Mouse (Mus musculus): Measurements from ENCODE around the gene Rps27l. TPM values are rescaled to one million over a fixed set of nuclear protein-coding genes. Genes with fewer than 3 reads are reported as not detected.
"Not testable (repeated sequence)": the region's sequence is repeated elsewhere in the genome, so short reads cannot be mapped to it uniquely, and the experiment has no call there.

Rps27l gene
- total RNA-seq (2021), result 291 and 304 TPM in 2 replicates
- long read RNA-seq, experiment 1, transcript Rps27l-201 (4 exons, 499 nt), result major isoform, 205 of 211 reads
- long read RNA-seq, experiment 1, partial matches to known transcripts, result 3 of 211 reads
- long read RNA-seq, experiment 1, other reads (novel, unspliced or antisense), result 1 of 211 reads
- long read RNA-seq, experiment 2, transcript Rps27l-201 (4 exons, 499 nt), result major isoform, 270 of 280 reads
- long read RNA-seq, experiment 2, partial matches to known transcripts, result 7 of 280 reads
- long read RNA-seq, experiment 2, other reads (novel, unspliced or antisense), result 1 of 280 reads

DNA sequence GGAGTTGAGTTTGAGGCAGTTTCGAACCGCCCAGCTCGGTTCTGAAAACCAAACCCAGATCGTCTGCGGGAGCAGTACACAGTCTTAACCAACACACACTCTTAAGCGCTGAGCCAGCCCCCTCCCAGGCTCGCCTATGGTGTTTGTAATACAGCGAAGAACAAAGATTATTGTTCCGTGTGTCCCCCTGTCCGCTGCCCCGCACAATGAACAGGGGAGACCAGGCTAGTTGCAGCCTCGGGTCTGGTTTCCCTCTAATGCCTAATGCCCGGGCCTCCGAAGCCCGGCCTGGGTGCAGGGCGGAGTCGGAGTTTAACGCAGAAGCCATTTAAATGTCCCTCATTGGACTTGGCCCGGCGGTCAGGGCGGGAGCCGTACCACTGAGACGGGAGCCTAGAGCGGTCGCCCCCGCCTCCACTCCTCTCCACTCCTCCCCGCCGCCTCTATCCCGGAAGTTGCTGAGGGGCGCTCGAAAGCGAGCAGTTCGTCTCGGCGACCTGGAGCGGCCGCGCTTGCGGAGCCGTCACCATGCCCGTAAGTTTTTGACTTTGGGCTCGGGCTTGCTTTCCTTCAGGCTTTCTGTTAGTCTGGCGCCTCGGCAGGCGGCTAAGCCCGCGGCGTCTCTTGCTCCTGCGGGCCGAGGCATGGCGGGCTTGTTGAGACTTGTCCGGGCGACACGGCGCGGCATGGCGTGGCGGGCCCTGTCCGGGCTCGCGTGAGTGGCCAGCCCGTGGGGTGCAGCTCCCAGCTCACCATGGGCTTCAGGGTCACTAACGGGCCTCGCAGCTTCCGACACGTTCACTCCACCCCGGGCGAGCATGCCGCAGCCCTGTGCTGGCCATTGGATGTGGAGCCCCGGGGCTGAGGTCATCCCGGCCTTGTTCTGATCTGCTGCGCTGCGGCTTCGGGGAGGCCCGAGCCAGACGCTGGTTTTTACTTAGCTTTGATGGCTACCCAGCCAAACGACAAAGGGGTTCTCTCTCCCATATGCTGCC is at the start of gene Rps27l:
TSS of gene Rps27l (plus strand) at position 440 of the 995 bp plus-strand sequence.
- peak; percentile 96 for DNase-seq

DNA sequence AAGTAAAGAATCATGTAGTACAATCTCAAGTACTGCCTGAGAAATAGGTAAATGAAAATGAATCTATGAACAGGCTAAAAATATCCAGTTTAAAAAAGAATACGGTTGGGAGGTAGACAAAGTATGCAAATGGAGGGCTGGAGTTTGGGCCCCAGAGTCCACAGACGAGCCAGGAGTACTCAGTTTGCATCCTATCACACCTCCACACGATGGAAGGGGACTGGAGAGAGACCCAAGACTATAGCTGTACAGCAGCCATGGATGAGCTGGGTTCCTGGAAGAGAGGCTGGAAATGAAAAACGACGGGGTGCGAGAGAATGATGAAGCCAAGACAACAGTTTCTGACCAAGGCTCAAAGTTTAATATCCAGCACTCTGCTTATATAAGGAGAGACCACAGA is 48.9 kb upstream of the Rps27l start:
- DNase-seq, result no peak

- DNase-seq, result no peak
Observed at GRCm38 (mm10) chr9:66897851-66898250, 48.0 kb upstream of the Rps27l start.

GRCm38 (mm10) chr9:66899072-66899471 is 46.8 kb upstream of the Rps27l start:
- no peak for DNase-seq

DNA sequence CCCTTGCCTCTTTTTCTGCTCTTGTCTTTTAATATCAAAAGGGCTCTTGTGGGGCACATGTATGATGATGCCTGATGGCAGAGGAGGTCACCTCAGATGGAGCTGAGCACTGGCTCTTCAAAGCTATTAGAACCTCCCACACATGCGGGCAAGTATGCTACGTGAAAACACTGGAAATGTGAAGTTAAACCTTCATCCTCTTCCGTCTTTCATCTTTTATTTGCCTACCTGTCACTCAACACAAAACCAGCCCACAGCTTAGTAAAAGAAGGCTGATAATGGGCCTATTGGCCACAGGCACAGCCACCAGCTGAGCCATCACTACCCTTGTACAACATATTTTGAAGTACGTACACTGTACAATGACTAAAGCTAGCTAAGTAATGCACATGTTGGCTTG is 46.4 kb upstream of the Rps27l start:
- DNase-seq, result no peak

- no peak for DNase-seq
Observed at GRCm38 (mm10) chr9:66905990-66906389, 39.9 kb upstream of the Rps27l start.

GRCm38 (mm10) chr9:66907126-66907525 is 38.8 kb upstream of the Rps27l start:
- no peak for DNase-seq

DNA sequence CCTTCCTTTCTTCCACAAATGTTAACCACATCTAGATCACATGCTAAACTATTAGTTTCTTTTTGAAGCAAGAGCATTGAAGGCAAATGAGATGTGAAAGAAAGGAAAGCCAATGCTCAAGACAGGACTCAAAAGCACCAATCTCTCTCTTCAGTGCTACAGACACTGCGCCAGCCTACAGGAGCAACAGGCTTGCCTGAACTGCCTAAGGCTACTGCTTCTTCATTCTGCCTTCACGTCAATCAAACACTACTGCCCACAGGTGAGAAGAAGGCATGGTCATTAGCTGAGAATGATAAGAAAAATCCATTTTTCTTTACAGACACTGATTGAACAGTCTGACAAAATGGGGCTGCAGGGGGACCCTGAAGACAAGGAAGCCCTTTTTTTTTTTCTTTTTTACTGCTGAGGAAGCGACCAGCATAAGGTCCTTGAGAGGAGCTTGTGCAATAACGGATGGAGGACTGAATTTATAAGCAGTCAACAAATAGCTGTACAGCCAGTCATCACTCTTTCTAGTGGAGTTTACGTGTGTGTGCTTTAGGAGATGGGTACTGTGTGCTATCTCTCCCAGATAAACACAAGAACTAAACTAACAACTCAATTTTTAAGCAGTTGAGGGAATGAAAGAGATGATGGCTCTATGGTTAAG is 38.0 kb upstream of the Rps27l start:
- DNase-seq, result no peak

GRCm38 (mm10) chr9:66909922-66910321 is 36.0 kb upstream of the Rps27l start:
- no peak for DNase-seq

DNA sequence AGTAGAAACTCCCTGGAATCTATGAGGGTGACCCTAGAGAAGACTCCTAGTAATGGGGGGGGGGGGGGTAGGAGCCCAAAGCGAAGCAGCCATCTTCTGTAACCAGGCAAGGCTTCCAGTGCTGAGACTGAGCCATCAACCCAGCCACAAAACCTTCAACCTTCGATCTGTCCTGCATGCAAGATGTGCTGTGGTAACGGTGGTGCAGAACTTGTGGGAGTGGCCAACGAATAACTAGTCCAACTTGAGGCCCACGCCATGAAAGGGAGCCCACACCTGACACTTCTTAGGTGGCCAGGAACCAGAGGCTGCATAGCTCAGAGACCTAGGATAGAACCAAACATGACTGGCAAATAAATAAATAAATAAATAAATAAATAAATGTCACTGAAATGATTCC is 35.2 kb upstream of the Rps27l start:
- DNase-seq, result no peak

DNA sequence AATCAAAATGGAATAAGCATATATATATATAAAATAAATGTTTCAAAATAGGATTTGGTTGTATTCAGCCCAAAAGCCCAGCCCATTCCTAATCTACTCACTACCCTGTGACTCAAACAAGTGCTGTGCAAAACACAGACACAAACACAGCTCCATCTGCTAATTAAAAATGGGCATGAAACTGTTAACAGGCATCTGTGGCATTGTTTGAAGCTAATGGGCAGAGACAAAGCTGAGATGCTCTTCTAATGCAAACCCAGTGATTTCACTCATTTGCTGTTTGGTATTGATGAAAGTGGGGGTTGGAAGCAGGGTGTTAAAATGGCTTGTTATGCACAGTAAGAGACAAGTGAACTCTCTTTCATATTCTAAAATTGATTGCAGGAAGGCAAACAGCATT is 33.6 kb upstream of the Rps27l start:
- DNase-seq, result no peak

GRCm38 (mm10) chr9:66913254-66913934 is 32.5 kb upstream of the Rps27l start:
- not testable (repeated sequence) for DNase-seq

GRCm38 (mm10) chr9:66914540-66914939 is 31.3 kb upstream of the Rps27l start:
- no peak for DNase-seq

DNA sequence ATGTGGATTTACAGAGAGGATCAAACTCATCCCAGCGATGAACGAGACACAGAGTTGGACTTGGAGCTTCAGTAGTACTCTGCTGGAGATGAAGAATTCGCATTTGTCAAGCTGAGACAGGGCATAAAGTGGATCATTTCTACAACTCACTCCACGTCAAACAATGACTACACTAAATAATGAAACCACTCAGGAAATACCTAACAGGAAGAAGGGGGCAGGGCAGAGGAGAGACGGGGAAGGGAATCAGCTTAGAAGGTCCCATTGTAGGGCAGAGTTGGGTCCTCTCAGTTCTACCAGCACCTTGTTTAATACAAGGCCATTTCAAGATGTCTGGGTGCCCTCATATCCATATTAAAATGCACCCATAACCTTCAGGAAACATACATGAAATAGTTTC is 30.5 kb upstream of the Rps27l start:
- DNase-seq, result no peak

GRCm38 (mm10) chr9:66915869-66916785 is 29.8 kb upstream of the Rps27l start:
- no peak for DNase-seq

GRCm38 (mm10) chr9:66917216-66917891 is 28.5 kb upstream of the Rps27l start:
- no peak for DNase-seq

- no peak for DNase-seq
Observed at GRCm38 (mm10) chr9:66917892-66918255, 28.0 kb upstream of the Rps27l start.

DNA sequence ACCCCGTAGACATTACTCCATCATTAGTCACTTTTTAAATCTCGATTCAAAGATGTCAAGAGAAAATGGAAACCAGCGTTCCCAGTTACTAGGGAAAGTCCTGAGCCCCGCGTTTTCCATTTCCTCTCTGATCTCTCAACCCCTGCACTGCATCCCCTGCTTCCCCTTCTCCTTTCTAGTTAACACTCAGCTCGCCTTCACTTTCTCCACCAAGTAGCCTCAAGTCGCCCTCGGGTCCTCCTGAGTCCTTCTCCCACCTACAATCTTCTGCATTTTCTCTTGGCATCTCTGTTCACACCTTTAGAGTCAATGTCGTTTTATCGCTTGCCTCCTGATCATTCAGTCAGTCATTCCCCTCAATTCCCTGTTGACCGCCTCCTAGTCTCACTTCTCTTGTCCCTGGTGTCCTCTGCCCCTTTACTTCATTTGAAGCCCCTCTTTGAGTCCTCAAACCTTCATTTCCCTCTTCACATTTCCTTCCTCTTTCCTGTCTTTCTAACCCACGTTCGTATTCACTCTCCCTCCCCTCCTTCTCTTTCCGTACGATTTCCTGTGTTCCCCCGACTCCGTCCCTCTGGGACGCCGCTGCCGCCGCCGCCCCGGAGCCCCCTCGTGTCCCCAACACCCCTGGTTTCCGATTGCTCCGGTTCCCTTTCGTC is 27.1 kb upstream of the Rps27l start:
- no peak for DNase-seq

GRCm38 (mm10) chr9:66919382-66919971 is 26.4 kb upstream of the Rps27l start, which contains the start of gene Rab8b:
Rab8b (minus strand) TSS chr9:66919687.
- peak; percentile 99 for DNase-seq
